Comparison of ENCODE assay signal across 9 mouse cellular contexts in genomic region chr1:133068268-133068667, GRCm38 (mm10). TPM values are rescaled to one million over a fixed set of nuclear protein-coding genes. Genes with fewer than 3 reads are reported as not detected.
DNase-seq lines count a peak whose midpoint lies in the region; ATAC-seq and TF ChIP-seq lines count a peak whose summit lies in the region.
"Had no signal": no experiment of that assay in that cellular context is flagged by ENCODE, and none has a peak within 500 bp of the region (broad histone marks: within the 10 kb centered on the region; RNA-seq: fewer than 3 reads in every experiment).

No protein-coding gene starts in this region.

- no peak for DNase-seq in cerebellum, adult 2 months
- DNase-seq in cerebellum, postnatal 36 days: no peak
- peak; percentile 38 for DNase-seq in right cerebral cortex, adult 18-20 months
- no peak for DNase-seq in right cerebral cortex, postnatal 36 days (ENCODE audit: low spot score in 2 of 2)
- DNase-seq in hindbrain, postnatal 0 days (ENCODE audit: low spot score): no peak
- no peak for DNase-seq in embryo, embryonic 11 days
- DNase-seq: B cell, adult 2 months had no signal

- no peaks in the 10 kb centered on the region for H3K27me3 ChIP-seq in cerebellum, adult 2 months (ENCODE audit: control insufficient read depth, insufficient read depth, low read length)
- H3K27me3 ChIP-seq in hindbrain, postnatal 0 days (ENCODE audit: insufficient read depth, low read length): no peaks in the 10 kb centered on the region

- WGBS in cerebellum, adult 2 months: 43% methylated on average over 5 of the region's 5 CpGs
- 54% methylated on average over 5 of the region's 5 CpGs for WGBS in hindbrain, postnatal 0 days

- ATAC-seq in hindbrain, postnatal 0 days: no peak
- ATAC-seq in megakaryocyte progenitor cell, adult 5-6 weeks (replicated peaks; ENCODE audit: poor library complexity): no peak
- ATAC-seq in erythroid progenitor cell, adult 5-6 weeks (replicated peaks; ENCODE audit: low FRiP score, poor library complexity, severe bottlenecking): no peak

- H3K27ac ChIP-seq in cerebellum, adult 2 months (ENCODE audit: insufficient read depth, low read length): peak overlapping the region; percentile 38; the same call in 1 of the 2 replicates
- peak overlapping the region; percentile 68 for H3K27ac ChIP-seq in hindbrain, postnatal 0 days

- H3K9me3 ChIP-seq in hindbrain, postnatal 0 days (ENCODE audit: low read length): no peaks in the 10 kb centered on the region

- TF ChIP-seq CTCF in cerebellum, adult 2 months (IDR thresholded peaks at IDR 0.05; ENCODE audit: borderline replicate concordance, insufficient read depth, low read depth, low read length): no peak
- TF ChIP-seq CTCF in hindbrain, postnatal 0 days (IDR thresholded peaks at IDR 0.05; ENCODE audit: low read depth): no peak

- H3K4me3 ChIP-seq in cerebellum, adult 2 months (replicated peaks; ENCODE audit: insufficient read depth, low read depth, low read length): no peak overlapping the region
- no peak overlapping the region for H3K4me3 ChIP-seq in hindbrain, postnatal 0 days (ENCODE audit: low read length)

- no peak overlapping the region for H3K4me2 ChIP-seq in hindbrain, postnatal 0 days (ENCODE audit: low read depth, low read length)

- TF ChIP-seq POLR2A in cerebellum, adult 2 months (IDR thresholded peaks at IDR 0.05; ENCODE audit: borderline replicate concordance, insufficient read depth, low read length): no peak

- H3K9ac ChIP-seq in hindbrain, postnatal 0 days (replicated peaks; ENCODE audit: low read length): 0 out of 2 replicates have a peak overlapping the region, but pooled peaks have one; percentile 21

- peaks cover 10% of the 10 kb centered on the region for H3K4me1 ChIP-seq in cerebellum, adult 2 months (ENCODE audit: control insufficient read depth, insufficient read depth, low read length)
- H3K4me1 ChIP-seq in hindbrain, postnatal 0 days (ENCODE audit: insufficient read depth, low read length): peaks cover 29% of the 10 kb centered on the region

- H3K36me3 ChIP-seq in hindbrain, postnatal 0 days (ENCODE audit: insufficient read depth, low read length): peaks cover 8% of the 10 kb centered on the region; the same call in 1 of the 2 replicates

RNA-seq across cellular contexts. Expression of gene Pik3c2b, which starts 22.8 kb away (rescaled TPM):
- 12.9 and 15.5 TPM in 2 replicates for polyA plus RNA-seq in cerebellum, adult 2 months (2012; rRNA removed)
- 20.7 and 23.0 TPM in 2 replicates for total RNA-seq in hindbrain, postnatal 0 days (2014; rRNA removed)
- polyA plus RNA-seq in hindbrain, postnatal 0 days (2015; fragmentation: Nextera tagmentation; extraction: Ambion mirVana): 7.1 and 8.7 TPM in 2 replicates
- 1.8 and 2.6 TPM in 2 replicates for total RNA-seq in megakaryocyte progenitor cell, adult 5-6 weeks (2015)
- 1.5 and 1.7 TPM in 2 replicates for total RNA-seq in megakaryocyte progenitor cell, adult 5-6 weeks (2017)
- 2.9 and 3.2 TPM in 2 replicates for total RNA-seq in erythroid progenitor cell, adult 5-6 weeks (2015; ENCODE audit: low replicate concordance)
- 0.23 and 0.90 TPM in 2 replicates for total RNA-seq in erythroid progenitor cell, adult 5-6 weeks (2017; ENCODE audit: low replicate concordance)

RNA-seq across cellular contexts. Expression of gene Mdm4, which starts 37.9 kb away (rescaled TPM):
- 76.2 and 77.8 TPM in 2 replicates for polyA plus RNA-seq in cerebellum, adult 2 months (2012; rRNA removed)
- 55.3 and 61.3 TPM in 2 replicates for total RNA-seq in hindbrain, postnatal 0 days (2014; rRNA removed)
- polyA plus RNA-seq in hindbrain, postnatal 0 days (2015; fragmentation: Nextera tagmentation; extraction: Ambion mirVana): 29.1 and 32.2 TPM in 2 replicates
- total RNA-seq in megakaryocyte progenitor cell, adult 5-6 weeks (2015): 65.0 and 85.1 TPM in 2 replicates
- 105 and 121 TPM in 2 replicates for total RNA-seq in megakaryocyte progenitor cell, adult 5-6 weeks (2017)
- total RNA-seq in erythroid progenitor cell, adult 5-6 weeks (2015; ENCODE audit: low replicate concordance): 92.3 and 118 TPM in 2 replicates
- 148 and 163 TPM in 2 replicates for total RNA-seq in erythroid progenitor cell, adult 5-6 weeks (2017; ENCODE audit: low replicate concordance)
